Mouse (Mus musculus): ENCODE data around the gene Zfp446.

The Zfp446 gene

DNA sequence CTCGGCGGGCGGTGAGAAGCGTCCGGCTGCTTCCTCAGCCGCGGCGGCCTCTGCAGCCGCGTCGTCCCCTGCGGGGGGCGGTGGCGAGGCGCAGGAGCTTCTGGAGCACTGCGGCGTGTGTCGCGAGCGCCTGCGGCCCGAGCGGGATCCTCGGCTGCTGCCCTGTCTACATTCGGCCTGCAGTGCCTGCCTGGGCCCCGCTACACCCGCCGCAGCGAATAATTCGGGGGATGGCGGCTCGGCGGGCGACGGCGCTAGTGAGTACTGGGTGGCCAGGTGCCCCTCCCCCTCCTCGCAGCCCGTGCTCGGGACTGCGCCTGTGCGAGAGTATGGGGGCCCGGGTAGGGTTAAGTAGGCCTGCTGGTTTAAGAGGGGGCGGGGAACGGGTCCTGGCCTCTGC lies 47.2 kb downstream of the Zfp446 start:
- peak; percentile 88 for DNase-seq (ENCODE audit: low read depth, low spot score)

DNA sequence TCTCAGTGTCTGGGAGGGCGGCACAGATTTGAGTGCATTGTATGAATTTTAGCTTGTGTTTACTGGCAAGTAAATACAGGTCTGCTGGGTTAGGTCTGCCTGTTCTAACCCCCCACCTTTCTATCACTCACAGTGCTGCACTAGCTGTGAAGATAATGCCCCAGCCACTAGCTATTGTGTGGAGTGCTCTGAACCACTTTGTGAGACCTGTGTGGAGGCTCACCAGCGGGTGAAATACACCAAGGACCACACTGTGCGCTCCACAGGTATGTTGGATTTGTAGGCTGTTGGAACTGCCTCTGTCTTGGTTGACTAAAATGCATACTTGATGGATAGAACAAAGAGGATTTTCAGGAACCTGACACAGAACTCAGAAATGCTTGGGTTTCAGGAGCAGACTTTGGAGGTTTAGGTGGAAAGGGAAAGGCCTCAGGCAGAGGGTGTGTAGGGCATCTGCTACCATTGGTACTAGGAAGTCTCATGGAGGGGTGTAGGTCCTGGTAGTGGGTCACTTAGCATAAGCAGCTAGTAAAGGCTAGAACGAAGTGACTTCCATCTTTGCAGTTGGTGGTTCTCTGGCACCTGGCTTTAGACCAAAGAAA lies 48.0 kb downstream of the Zfp446 start:
- no peak for DNase-seq (ENCODE audit: low read depth, low spot score)

DNA sequence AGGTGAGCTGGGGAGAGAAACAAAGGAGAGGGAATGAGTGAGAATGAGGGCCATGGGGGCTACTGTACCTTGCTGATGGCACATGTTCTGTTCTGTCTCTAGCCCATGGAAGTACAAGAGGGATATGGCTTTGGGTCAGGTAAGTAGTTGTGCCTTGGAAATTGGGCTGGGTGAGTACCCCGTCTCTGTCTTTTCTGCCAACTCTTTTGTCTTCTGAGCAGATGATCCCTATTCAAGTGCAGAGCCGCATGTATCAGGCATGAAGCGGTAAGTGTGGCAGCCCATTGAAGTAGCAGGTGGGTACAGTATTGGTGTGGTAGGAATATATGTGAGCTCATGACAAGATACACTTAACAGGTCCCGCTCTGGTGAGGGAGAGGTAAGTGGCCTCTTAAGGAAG lies 51.3 kb downstream of the Zfp446 start:
- no peak for DNase-seq (ENCODE audit: low read depth, low spot score)

DNA sequence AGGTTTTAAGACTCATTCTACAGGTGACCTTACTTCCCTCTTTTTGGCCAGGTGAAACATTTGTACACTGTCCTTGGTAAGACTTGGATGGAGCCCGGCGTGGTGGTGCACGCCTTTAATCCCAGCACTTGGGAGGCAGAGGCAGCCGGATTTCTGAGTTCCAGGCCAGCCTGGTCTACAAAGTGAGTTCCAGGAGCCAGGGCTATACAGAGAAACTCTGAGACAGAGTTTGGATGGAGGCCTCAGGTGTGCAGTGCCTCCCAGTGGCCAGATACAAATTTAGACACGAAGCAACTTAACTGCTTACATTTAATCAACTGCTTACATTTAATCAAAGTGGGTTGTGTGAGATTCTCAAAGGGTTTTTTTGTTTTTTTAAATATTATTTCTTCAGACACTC lies 53.4 kb downstream of the Zfp446 start:
- peak; percentile 49 for DNase-seq (ENCODE audit: low read depth, low spot score)

DNA sequence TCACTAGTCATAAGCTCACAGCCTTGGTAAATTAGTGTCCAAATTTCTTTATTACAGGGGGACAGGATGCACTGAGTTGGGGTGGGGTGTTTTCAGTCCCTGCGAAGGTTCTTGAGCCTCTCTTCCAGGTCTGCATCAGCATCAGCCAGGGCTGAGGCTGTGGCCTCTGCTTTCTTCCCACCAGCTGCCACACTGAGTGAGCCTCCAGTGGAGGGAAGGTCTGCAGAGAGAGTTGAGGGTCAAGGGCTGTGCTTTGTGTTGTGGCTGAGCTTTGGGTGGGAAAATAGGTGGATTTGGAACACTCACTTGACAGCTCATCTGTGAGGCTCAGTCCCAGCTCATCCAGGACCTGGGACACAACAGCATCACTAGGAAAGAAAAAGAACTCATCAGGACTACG lies 54.3 kb downstream of the Zfp446 start:
- DNase-seq (ENCODE audit: low read depth, low spot score) = no peak

DNA sequence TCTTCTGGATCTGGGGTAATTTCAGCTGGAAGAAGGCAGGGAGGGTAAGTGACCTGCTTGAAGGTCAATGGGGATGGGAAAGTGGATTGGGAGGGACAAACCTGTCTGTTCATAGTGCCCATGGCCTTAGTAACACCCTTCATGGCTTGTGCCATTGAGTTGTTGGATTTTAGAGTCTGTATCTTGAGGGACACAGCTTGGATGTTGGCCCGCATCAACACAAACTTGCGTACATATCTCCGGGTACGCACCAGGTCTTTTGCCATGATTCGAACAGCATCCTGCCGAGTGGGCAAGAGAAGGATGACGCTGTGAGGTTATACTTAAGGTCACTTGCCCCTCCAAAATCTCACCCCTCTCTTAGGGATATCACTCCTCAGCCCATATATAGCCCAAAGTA lies 54.9 kb downstream of the Zfp446 start:
- DNase-seq (ENCODE audit: low read depth, low spot score) = no peak

- DNase-seq (ENCODE audit: low read depth, low spot score) = no peak
Observed at GRCm38 (mm10) chr7:13033451-13034147, 56.0 kb downstream of the Zfp446 start.

DNA sequence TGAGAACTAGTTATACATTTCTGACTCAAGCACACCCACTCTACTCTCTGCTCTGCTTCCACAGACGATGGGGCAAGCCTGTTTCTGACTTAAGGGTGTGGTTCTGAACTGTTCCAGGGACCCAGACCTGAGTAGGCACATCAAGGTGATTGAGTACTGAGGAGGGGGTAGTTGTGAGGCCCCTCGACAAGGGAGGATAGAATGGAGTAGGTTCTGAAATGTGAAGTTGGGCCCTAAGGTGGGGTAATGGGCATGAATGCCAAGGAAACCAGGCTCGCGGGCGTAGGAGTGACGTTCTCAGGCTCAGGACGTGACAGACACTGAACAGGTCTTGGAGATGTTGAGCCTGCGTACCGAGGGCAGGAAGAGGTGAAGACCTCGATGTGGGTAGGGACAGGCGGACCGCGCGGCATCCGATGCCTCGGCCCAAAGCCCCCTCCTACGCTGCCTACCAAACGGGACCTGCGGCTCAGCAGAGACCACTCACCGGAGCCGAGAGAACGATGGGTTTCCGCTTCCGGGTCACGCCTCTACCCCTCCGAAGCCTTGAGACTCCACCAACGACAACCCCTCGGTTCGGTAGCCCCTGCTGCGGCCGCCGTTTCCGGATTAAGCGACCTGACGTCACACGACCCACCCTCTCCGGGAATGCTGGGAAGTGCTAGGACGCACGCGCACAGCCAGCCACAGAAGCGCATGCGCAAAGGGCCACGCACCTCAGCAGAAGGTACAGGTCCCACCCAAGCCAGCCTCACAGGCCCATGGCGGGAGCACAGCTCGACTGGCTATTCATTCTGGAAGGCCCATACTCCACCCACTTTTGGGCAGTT lies 56.7 kb downstream of the Zfp446 start, which contains the start of gene Chmp2a:
Gene Chmp2a, minus strand, starts transcription at position 660 of the 830 bp plus-strand sequence.
- peak; percentile 98 for DNase-seq (ENCODE audit: low read depth, low spot score)
